ENCODE assay signal across 19 mouse cellular contexts in the genomic region with DNA sequence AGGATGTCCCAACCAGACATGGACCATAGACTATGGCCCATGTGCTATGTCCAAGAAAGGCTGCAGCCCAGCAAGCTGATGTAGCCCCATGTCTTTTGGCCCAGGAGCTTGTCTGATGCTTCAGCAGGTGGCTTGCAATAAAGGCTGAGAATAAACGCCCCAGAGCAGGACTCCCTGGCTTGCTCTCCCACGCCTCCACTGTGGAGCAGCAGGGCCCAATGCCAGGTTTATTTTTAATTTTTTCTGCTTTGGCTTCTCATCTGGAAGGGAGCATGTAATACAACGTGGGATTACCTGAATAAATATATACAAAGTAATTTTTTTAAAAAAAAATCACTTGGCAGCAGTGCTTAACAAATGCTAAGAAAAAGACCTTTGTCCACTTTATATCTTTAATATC.
DNase-seq lines count a peak whose midpoint lies in the region.
"Had no signal": no experiment of that assay in that cellular context is flagged by ENCODE, and none has a peak within 500 bp of the region (broad histone marks: within the 10 kb centered on the region; RNA-seq: fewer than 3 reads in every experiment).

No protein-coding gene starts in this region.

- DNase-seq in frontal cortex, postnatal 36 days (ENCODE audit: low spot score in 2 of 2): peak; percentile 16 to 29
- no peak for DNase-seq in frontal cortex, postnatal 25 days (ENCODE audit: low spot score in 2 of 2)
- peak; percentile 13 to 42 for DNase-seq in layer of hippocampus, adult 18-20 months (ENCODE audit: low spot score in 2 of 2)
- DNase-seq in layer of hippocampus, postnatal 10 days (ENCODE audit: low spot score in 2 of 2): no peak
- peak; percentile 3 to 35 for DNase-seq in left cerebral cortex, adult 9 months (ENCODE audit: low spot score in 2 of 2)
- DNase-seq in left cerebral cortex, postnatal 36 days (ENCODE audit: low spot score in 2 of 2): no peak
- peak; percentile 51 for DNase-seq in brain, adult 2 months (ENCODE audit: low read depth, low spot score)
- DNase-seq in kidney, adult 8-10 months: no peak
- DNase-seq: adrenal gland, postnatal 10 days; adrenal gland, postnatal 36 days; B cell, adult 2 months; cerebellum, adult 11 months; cerebellum, adult 2 months; cerebellum, adult 9-11 months; cerebellum, postnatal 25 days; gastrocnemius, postnatal 10 days; gastrocnemius, postnatal 36 days; heart, postnatal 10 days; heart, postnatal 36 days had no signal

- intact Hi-C loops in left cerebral cortex, postnatal 36 days (cut with DNase I): no loop called here

Comparison
In these comparisons a context has a peak if more than half of its experiments do, and no peak if none do; other contexts are left out.
1. DNase-seq: peak in frontal cortex, postnatal 36 days (2 of 2), layer of hippocampus, adult 18-20 months (2 of 2), left cerebral cortex, adult 9 months (2 of 2) and brain, adult 2 months (single experiment); none in frontal cortex, postnatal 25 days (0 of 2), layer of hippocampus, postnatal 10 days (0 of 2), left cerebral cortex, postnatal 36 days (0 of 2) and kidney, adult 8-10 months (0 of 2).